Mouse (Mus musculus) CH12.LX (cell line): ENCODE data around the gene Eif1ad.

ENCODE experiments used
- CHD2 ChIP-seq: IDR thresholded peaks from 2 replicates; pipeline ENCODE4 v1.6.1; 2011; ENCODE audit warnings: low read length, improper control_type of control experiment
- CTCF ChIP-seq, 2 experiments: IDR thresholded peaks in 1 of 2; conservative IDR thresholded peaks in 1 of 2; 2 replicates each; pipeline ENCODE4 v1.5.1; 2011 to 2012; ENCODE audit warnings: low read depth in 2 of 2, low read length in 2 of 2, improper control_type of control experiment in 1 of 2, inconsistent platforms in 1 of 2, mild to moderate bottlenecking in 1 of 2, moderate library complexity in 1 of 2
- MAZ ChIP-seq: IDR thresholded peaks from 2 replicates; pipeline ENCODE4 v1.6.1; 2012; ENCODE audit warnings: low read depth, mild to moderate bottlenecking, inconsistent platforms, low read length, improper control_type of control experiment, moderate library complexity
- MXI1 ChIP-seq: IDR thresholded peaks from 2 replicates; pipeline ENCODE4 v1.6.1; 2011; ENCODE audit warnings: mild to moderate bottlenecking, low read depth, low read length, improper control_type of control experiment
- POLR2A ChIP-seq: IDR thresholded peaks from 2 replicates; pipeline ENCODE4 v1.6.1; 2011; ENCODE audit warnings: low read depth, mild to moderate bottlenecking, improper control_type of control experiment, low read length
- RCOR1 ChIP-seq: conservative IDR thresholded peaks from 2 replicates; pipeline ENCODE4 v1.6.1; 2012; ENCODE audit warnings: low read depth, mild to moderate bottlenecking, inconsistent platforms, low read length, improper control_type of control experiment
- TCF12 ChIP-seq: IDR thresholded peaks from 2 replicates; pipeline ENCODE4 v1.6.1; 2014; ENCODE audit warnings: low read depth, mild to moderate bottlenecking, inconsistent platforms, low read length, improper control_type of control experiment
- USF1 ChIP-seq: IDR thresholded peaks from 2 replicates; pipeline ENCODE4 v1.6.1; 2014; ENCODE audit warnings: low read depth, mild to moderate bottlenecking, inconsistent platforms, low read length, improper control_type of control experiment
- ZC3H11A ChIP-seq: IDR thresholded peaks from 2 replicates; pipeline ENCODE4 v1.6.1; 2012; ENCODE audit warnings: low read depth, mild to moderate bottlenecking, inconsistent platforms, low read length, improper control_type of control experiment

DNA sequence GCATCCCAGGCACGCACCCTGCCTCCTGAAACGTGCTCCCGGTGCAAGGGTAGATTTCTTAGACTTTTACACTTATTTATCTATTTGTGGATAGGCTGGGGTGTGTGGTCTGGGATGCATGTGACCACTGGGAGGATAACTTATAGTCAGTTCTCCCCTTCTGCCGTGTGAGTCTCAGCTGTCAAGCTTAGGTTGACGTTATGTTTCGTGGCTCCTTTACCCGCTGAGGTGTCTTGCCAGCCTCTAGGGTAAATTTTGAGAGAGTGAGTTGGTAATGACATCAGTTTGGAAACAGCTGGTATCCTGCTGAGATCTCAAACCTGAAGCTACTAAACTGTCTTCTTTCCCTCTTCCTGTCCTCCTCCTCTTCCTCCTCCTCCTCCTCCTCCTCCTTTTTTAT is 39.4 kb downstream of the Eif1ad start:
- TF ChIP-seq ZC3H11A (no peak), CTCF (conservative IDR thresholded peaks at IDR 0.05 in 1 of 2, IDR thresholded peaks at IDR 0.05 in 1 of 2; ENCODE audit: low read depth in 2 of 2, low read length in 2 of 2) (no peak), POLR2A (no peak), USF1 (no peak), RCOR1 (no peak), TCF12 (no peak), MAZ (no peak), CHD2 (no peak), MXI1 (no peak)
